Mouse (Mus musculus) bone marrow, adult 2 months (tissue): ENCODE results near the gene Il12b. TPM values are rescaled to one million over a fixed set of nuclear protein-coding genes. Genes with fewer than 3 reads are reported as not detected.

Source experiments
- H3K27ac ChIP-seq: fragments of 200-500 bp; 2 replicates; pipeline ENCODE4 v1.5.1; 2012; ENCODE audit warnings: low read depth, mild to moderate bottlenecking, control low read depth, inconsistent platforms, low read length; ENCODE audit not compliant: control insufficient read depth, poor library complexity, insufficient read depth
- H3K4me1 ChIP-seq: fragments of 200-500 bp; 2 replicates; pipeline ENCODE4 v1.6.1; 2011; ENCODE audit warnings: low read length; ENCODE audit not compliant: control insufficient read depth, insufficient read depth
- H3K4me3 ChIP-seq: fragments of 200-500 bp; replicated peaks from 2 replicates; pipeline ENCODE3; 2011; ENCODE audit warnings: mild to moderate bottlenecking, low read depth, low read length, control low read depth; ENCODE audit not compliant: control insufficient read depth
- CTCF ChIP-seq: fragments of 200-500 bp; IDR thresholded peaks from 2 replicates; pipeline ENCODE4 v1.5.1; 2011; ENCODE audit warnings: low read length, control low read depth; ENCODE audit not compliant: control insufficient read depth, insufficient read depth
- POLR2A ChIP-seq: fragments of 200-500 bp; IDR thresholded peaks from 2 replicates; pipeline ENCODE4 v1.6.1; 2011; ENCODE audit warnings: low read depth, mild to moderate bottlenecking, control low read depth, low read length, borderline replicate concordance; ENCODE audit not compliant: control insufficient read depth
- WGBS: fragments of 180-500 bp; shearing (Covaris S2); methylation state at CpG from one replicate; pipeline ENCODE4 v1.1.7; 2018; 5-methylcytosine and 5-hydroxymethylcytosine counted together
- polyA plus RNA-seq: library from polyadenylated mRNA; stranded (reverse); fragments of >200 nt; gene quantifications from 2 replicates; pipeline ENCODE4 v1.2.4, GENCODE M21; 2011; ENCODE audit warnings: low replicate concordance; ENCODE audit not compliant: missing spikeins, insufficient read depth, insufficient read length

The Il12b gene
- polyA plus RNA-seq, 1 experiment: not detected

DNA sequence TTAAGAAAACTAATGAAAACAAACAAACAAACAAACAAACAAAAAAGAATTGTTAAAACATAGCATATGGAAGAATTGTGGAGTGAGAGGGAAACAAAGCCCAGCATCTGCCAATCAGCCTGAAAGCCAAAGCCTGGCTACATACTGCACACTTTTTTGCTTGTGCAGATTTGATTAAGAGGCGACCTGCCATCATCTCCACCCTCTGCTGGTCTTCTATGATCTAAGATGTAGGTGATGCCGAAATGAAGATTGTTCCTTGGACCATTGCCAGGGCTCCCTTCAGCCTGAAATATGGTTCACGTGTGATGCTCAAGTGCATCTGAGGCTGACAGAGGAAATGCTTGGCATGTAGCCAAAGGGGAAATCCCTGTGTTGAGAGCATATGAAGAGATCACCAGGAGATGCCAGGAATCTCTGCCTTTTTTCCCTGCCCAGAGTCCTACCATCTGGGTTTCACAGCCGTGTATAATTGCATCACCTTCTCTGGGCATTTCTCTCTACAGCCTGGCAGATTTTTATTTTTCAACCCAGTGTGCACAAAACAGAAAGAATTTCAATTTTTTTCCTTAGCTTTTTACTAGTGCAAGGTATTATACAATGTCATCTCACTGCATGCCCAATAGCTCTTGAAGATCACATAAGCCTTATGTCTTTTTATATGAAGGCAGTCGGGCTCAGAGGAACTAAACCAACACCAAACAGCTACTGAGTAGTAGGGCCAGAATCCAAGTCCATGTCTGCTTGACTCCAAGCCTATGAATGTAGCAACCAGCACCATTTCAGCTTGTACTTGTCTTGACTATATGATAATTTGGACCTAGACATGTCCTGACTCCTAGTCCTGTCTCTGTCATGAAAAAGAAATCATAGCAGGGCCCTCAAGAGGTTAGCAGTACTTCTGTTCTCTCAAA, 2.0 kb downstream of the Il12b start:
- Histone ChIP-seq H3K4me3 (no peak overlapping the region), H3K4me1 (no peaks in the 10 kb centered on the region; the same call in 1 of the 2 replicates), H3K27ac (no peak overlapping the region)
- WGBS: 50% methylated on average over 5 of the region's 5 CpGs
- no peak for TF ChIP-seq CTCF
- TF ChIP-seq POLR2A: no peak

DNA sequence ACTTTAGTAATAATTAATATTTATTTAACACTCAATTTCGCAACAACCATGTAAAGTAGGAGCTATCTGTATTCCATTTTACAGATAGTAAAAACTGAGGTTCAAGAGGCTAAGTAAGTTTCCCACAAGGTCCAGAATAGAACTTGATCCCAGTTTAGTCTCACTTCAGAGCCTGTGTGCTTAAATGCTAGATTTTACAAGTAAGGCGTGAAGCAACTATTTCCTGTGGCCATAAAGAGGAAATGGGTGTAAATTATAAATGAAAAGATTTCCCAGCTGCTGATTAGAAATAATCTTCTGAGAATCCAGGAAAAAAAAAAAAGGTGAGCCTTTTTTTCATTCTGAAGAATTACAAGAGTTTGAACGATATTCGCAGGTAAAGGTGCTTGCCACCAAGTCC, 5.2 kb downstream of the Il12b start:
- 32% methylated on average over 4 of the region's 4 CpGs for WGBS

DNA sequence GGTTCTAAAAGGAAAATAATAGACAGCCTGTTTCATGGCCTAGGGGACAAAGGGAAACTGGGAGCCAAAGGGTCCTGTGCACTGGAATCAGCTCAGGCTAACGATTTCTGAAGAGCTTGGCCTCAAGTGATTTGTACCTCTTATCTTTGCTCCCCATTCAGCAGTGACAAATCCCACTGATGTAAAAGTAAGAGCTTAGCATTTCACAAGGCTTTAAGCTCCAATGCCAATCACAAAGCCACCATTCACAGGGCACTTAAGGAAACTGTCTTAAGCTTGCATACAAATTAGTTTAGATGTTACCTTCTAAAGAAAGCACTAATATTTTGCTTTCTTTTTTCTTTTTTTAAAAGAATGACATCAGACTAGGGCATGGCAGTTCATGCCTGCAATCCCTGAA, 6.1 kb downstream of the Il12b start:
- TF ChIP-seq CTCF: no peak
- no peak for TF ChIP-seq POLR2A
- WGBS: 61% methylated on average over 1 of the region's 1 CpGs
- Histone ChIP-seq H3K4me3 (no peak overlapping the region), H3K27ac (no peak overlapping the region), H3K4me1 (no peaks in the 10 kb centered on the region; the same call in 1 of the 2 replicates)

More for the DNA sequence above, 5.2 kb downstream of the Il12b start:
- Histone ChIP-seq H3K4me3 (no peak overlapping the region), H3K27ac (no peak overlapping the region), H3K4me1 (no peaks in the 10 kb centered on the region; the same call in 1 of the 2 replicates)
- TF ChIP-seq POLR2A: no peak

DNA sequence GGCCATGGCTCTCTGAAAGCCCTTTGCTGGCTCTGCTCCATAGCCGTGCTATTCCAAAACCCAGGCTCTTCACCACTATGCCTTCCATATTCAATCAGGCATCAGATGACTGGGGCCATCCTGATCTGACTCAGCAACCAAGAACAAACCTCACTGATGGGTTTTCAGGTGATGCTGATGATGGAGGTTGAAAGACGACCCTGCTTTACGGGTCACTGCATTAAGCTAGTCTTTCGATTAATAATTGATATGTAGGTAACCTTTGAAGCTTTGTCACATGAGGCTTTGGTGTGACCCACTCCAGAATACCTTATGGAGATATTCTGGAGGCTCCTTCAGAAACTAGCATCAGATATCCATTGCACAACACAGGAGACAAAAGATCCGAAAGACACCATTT, 6.6 kb downstream of the Il12b start:
- no peak overlapping the region for H3K27ac ChIP-seq
- no peak overlapping the region for H3K4me3 ChIP-seq
- 76% methylated on average over 5 of the region's 5 CpGs for WGBS
- no peak for TF ChIP-seq POLR2A
- no peaks in the 10 kb centered on the region; the same call in 1 of the 2 replicates for H3K4me1 ChIP-seq

DNA sequence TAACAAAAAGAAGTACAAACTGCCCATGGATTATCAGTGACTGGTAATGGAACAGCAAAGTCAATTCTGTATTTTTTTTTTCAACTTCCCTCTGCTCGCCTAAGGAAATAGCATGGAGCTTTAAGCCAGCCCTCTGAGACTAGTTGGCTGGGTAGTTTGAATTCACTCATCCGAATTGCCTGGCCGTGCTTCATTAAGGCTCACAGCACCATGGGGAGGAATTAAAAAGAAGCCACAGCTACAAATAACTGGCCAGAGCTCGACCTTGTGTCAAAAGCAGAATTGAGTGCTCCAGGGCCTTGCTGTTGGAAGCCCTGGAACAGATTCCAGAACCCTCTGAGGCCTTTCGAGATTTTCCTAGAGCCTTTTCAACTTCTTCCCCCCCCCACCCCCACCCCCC, 8.8 kb downstream of the Il12b start:
- Histone ChIP-seq H3K27ac (no peak overlapping the region), H3K4me3 (no peak overlapping the region), H3K4me1 (no peaks in the 10 kb centered on the region; the same call in 1 of the 2 replicates)
- WGBS: 56% methylated on average over 5 of the region's 5 CpGs
- TF ChIP-seq POLR2A: no peak
- TF ChIP-seq CTCF: no peak

DNA sequence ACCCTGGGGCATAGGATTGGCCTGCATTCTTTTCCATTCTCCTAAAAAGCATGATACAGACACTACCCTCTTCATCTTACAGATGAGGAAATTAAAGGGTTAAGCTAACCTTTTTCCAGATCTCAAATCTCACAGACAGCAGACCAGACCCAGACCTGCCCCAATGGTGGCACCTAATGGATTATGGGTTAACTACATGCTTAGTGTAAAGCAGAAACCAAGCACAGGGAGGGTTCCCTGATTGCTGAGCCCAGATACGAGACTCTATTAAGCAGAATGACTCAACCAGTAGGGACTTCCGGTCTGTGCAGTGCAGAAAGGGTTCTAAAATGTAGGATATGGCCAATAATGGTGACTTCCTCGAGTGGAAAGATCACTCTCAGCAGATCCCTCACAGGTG, 10.6 kb downstream of the Il12b start:
- Histone ChIP-seq H3K4me1 (no peaks in the 10 kb centered on the region), H3K4me3 (no peak overlapping the region), H3K27ac (no peak overlapping the region)
- no peak for TF ChIP-seq CTCF
- TF ChIP-seq POLR2A: no peak
- WGBS: 11% methylated on average over 3 of the region's 3 CpGs

DNA sequence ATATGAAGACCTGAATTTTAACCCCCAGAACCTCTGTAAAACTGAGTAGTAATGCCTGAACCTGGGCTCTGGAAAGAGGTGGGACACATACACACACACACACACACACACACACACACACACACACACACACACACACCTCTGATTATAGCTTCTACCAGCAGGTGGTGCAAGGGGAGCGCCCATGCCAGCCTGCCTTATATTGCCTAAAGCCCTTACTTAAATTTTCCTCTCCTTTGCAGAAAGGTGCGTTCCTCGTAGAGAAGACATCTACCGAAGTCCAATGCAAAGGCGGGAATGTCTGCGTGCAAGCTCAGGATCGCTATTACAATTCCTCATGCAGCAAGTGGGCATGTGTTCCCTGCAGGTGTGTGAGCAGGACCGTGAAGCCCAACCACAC, 12.4 kb downstream of the Il12b start:
- Histone ChIP-seq H3K4me1 (no peaks in the 10 kb centered on the region), H3K27ac (no peak overlapping the region), H3K4me3 (no peak overlapping the region)
- TF ChIP-seq CTCF (peak; percentile 30; the same call in 1 of the 2 replicates), POLR2A (no peak)
- 70% methylated on average over 8 of the region's 8 CpGs for WGBS

DNA sequence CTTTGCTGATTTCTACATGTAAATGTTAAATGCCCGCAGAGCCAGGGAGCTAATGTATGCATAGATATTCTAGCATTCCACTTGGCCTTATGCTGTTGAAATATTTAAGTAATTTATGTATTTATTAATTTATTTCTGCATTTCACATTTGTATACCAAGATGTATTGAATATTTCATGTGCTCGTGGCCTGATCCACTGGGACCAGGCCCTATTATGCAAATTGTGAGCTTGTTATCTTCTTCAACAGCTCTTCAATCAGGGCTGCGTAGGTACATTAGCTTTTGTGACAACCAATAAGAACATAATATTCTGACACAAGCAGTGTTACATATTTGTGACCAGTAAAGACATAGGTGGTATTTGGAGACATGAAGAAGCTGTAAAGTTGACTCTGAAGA, 13.5 kb downstream of the Il12b start:
- no peak for TF ChIP-seq POLR2A
- TF ChIP-seq CTCF: no peak
- Histone ChIP-seq H3K4me1 (no peaks in the 10 kb centered on the region), H3K4me3 (no peak overlapping the region), H3K27ac (no peak overlapping the region)
- 81% methylated on average over 3 of the region's 3 CpGs for WGBS
